Mouse (Mus musculus) megakaryocyte, embryonic 14.5 days (primary cell): ENCODE results near the gene Emc3.

Source experiments
- FLI1 ChIP-seq: IDR thresholded peaks from 2 replicates; pipeline ENCODE4 v1.6.1; 2012; ENCODE audit warnings: low read length, inconsistent platforms, mixed read lengths
- GATA1 ChIP-seq: IDR thresholded peaks from 3 replicates; pipeline ENCODE4 v1.6.1; 2012; ENCODE audit warnings: mixed read lengths, low read length, inconsistent platforms, borderline replicate concordance

DNA sequence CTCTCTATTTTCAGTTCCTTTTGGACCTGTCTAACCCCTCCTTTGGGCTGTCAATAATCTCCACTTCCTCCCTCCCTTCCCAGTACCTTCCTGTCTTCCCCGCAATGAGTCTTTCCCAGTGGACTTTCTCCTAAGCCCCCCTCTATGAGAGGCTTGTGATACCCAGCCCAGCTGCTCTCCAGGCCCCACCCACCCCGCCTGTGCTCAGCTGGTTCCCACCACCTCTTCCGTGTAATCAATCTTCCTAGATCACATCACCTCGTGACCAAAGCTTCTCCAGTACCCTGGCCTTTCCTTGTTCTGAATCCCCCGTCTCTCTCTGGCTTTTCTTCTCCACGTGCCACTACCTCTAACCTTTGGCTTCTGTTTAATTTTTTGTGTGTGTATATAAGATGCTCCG, 54.1 kb downstream of the Emc3 start:
- no peak for TF ChIP-seq GATA1
- no peak for TF ChIP-seq FLI1
